Mouse (Mus musculus): ENCODE results near the gene Pagr1b.

- TF ChIP-seq POLR2A (IDR thresholded peaks at IDR 0.05; ENCODE audit: extremely low read depth, insufficient read depth, low read length): no peak
- TF ChIP-seq CTCF (IDR thresholded peaks at IDR 0.05; ENCODE audit: low read depth, low read length): no peak
Observed at GRCm38 (mm10) chr7:126976878-126977459, 39.3 kb downstream of the Pagr1b start.

Data from liver, adult 2 months (tissue).